Mouse (Mus musculus) brown adipose tissue, adult 24 weeks (tissue): ENCODE data around the gene Sash1. TPM values are rescaled to one million over a fixed set of nuclear protein-coding genes. Genes with fewer than 3 reads are reported as not detected.

Source experiments
- H3K27ac ChIP-seq: fragments of 200-500 bp; replicated peaks from 2 replicates; pipeline ENCODE4 v1.5.1; 2012; ENCODE audit warnings: low read depth, mild to moderate bottlenecking, low read length
- H3K4me1 ChIP-seq: fragments of 200-500 bp; 2 replicates; pipeline ENCODE4 v1.6.1; 2012; ENCODE audit warnings: low read length, mixed read lengths; ENCODE audit not compliant: control insufficient read depth, insufficient read depth, insufficient read length
- H3K4me3 ChIP-seq: fragments of 200-500 bp; 2 replicates; pipeline ENCODE4 v1.5.1; 2012; ENCODE audit warnings: low read depth, mild to moderate bottlenecking, low read length, moderate library complexity; ENCODE audit not compliant: insufficient read depth
- polyA plus RNA-seq: library from polyadenylated mRNA; stranded (reverse); fragments of >200 nt; gene quantifications from 2 replicates; pipeline ENCODE4 v1.2.4, GENCODE M21; 2012; ENCODE audit not compliant: missing spikeins, insufficient read depth, insufficient read length

The Sash1 gene
- 14.1 and 18.2 TPM in 2 replicates for polyA plus RNA-seq

DNA sequence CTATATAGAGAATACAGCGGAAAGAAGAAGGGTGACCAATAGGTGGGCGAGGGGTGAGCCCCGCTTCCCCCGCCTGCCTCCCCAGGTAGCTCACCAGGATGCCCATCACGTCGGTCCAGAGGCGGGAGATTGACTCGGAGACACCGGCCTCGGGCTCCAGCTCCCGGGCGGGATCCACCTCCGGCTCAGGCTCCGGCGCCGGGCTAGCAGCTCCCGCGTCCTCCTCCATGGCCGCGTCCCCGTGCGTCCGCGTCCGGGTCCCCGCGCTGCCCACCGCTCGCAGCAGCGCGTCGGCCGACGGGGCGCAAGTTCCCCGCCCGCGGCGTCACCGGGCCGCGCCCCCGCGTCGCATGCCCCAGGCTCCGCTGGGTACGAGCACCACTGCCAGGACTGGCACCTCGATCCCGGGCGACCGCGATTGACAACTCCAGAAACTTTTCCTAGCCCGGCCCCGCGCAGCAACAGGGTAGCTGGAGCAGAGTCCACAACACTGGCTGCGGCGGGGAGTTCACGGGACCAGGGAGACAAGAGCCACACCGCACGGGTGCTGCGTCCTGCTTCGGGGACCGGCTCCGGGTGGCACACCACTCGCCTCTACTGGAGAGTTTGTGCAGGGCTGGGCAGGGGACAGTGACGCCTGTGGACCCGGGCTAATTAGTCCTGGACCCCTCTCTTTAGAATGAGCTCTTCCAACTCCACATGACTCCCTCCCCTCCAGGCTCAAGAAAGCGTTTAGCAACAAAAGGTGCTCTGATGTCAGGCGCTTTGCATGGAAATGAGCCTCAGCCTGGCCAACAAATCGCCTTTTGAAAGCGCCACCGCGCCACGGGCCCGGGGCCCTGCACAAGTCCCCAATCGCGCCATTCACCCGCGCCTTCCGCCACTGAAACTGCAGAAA is at the start of gene Sash1:
Gene Sash1 (minus strand): TSS at position 441 of the 898 bp plus-strand sequence.
- H3K4me1 ChIP-seq = peaks cover 10% of the 10 kb centered on the region

DNA sequence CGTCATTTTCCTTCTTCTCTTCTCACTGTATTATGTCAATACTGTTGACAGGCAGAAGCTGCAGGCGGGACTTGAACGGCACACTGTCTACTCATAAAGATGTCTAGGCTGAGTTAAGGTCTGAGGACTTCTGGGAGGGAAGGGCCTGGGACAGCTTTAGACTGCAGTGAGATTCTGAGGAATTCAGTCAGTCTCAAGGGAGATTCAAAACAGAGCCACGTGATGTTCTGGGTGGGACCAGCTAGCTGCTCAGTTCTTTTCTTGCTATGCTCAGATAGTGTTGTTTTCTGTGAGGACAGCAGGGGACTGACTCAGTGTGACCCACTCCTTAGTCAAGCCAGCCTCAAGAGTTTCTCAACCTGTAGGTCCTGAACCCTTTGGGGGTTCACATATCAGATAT is 49.7 kb upstream of the Sash1 start:
- Histone ChIP-seq H3K27ac (no peak overlapping the region), H3K4me1 (no peaks in the 10 kb centered on the region), H3K4me3 (no peak overlapping the region)

More for the DNA sequence above, at the start of gene Sash1:
- Histone ChIP-seq H3K4me3 (peak within 1 kb of the TSS; percentile 89), H3K27ac (peak within 1 kb of the TSS; percentile 94)

DNA sequence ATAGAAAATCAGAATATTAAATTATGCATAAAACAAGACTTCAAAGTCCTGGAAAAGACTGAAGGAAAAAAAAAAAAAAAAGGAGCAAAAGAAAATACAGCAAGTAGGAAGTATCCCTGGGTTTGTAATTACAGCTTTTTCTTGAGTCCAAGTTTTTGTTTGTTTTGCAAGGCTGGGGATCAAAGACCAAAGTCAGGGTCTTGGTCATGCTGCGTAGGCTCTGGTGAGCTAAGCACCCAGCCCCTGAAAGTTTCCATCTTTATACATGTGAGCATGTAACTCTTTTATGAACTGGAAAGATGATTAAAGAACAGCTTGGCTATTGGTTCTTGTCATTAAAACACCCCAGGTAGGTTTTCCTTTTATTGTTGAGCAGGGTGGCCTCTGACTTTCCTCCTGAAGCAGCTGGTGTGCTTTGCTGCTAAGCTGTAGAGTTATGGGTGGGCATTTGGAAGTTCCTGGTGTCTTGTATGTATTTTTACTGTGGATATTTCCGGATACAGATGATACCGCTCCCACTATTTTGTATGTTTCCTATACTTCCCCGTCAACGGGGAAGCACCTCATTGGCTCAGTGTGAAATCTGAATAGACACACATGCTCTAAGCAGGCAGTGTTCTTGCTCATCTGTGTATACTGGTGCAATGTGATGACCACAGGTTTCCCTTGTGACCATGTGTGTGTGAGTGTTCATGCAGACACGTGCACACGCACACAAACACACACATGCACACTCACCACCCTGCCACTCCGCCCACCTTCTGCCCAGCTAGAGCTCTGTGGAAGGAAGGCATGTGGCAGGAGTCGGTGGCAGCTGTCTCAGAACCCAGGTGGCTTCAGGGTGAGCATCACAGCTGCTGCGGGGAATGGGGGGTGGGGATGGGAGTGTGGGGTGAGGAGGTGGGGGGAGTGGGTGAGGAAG is 47.8 kb upstream of the Sash1 start:
- Histone ChIP-seq H3K27ac (no peak overlapping the region), H3K4me3 (no peak overlapping the region), H3K4me1 (no peaks in the 10 kb centered on the region)

DNA sequence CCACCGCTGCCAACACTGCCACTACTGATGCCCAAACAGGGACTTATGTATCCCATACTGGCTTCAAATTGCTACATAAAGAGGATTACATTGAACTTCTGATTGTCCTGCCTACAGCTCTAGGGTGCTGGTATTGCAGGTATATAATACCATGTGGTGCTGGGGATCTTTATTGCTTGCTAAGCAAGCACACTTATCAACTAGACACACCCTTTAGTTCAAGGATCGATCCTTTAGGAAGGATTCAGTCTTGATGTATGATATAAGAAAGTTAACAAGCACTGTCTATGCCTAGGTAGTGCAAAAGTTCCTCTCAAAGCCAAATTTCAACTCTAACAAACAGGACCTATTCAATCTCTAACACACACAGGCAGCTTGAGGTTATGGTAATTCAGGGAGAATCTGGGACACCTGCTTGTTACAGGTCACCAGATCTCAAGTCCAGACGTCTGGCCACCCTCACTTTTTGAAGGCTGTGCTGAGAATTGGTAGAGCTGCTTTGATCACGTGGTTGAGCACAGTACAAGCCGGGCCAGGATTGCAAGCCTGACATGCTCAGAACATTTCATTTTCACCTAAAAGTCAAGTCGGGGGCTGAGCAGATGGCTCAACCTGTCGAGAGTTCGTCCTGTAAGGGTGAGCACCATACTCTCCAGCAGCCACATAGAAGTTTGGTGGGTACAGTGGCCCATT is 45.8 kb upstream of the Sash1 start:
- no peak overlapping the region for H3K4me3 ChIP-seq
- no peak overlapping the region for H3K27ac ChIP-seq
- H3K4me1 ChIP-seq = no peaks in the 10 kb centered on the region

DNA sequence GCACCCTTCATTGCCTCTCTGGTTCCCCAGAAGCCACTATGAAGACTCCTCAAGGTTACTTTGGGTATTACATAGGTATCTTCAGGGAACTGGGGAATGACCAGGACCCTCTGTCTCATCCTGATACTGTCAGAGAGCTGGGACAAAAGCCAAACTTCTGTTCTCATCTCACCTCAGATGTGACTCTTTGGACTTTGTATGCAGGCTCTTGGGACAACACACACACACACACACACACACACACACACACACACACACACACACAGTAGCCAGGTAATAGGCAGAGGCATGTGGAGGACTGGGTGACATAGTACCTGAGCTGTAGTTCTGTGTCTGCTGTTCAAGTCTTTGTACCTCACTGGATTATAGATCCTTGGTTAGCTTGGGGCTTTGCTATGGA is 44.8 kb upstream of the Sash1 start:
- no peak overlapping the region for H3K4me3 ChIP-seq
- H3K27ac ChIP-seq = no peak overlapping the region
- no peaks in the 10 kb centered on the region for H3K4me1 ChIP-seq

DNA sequence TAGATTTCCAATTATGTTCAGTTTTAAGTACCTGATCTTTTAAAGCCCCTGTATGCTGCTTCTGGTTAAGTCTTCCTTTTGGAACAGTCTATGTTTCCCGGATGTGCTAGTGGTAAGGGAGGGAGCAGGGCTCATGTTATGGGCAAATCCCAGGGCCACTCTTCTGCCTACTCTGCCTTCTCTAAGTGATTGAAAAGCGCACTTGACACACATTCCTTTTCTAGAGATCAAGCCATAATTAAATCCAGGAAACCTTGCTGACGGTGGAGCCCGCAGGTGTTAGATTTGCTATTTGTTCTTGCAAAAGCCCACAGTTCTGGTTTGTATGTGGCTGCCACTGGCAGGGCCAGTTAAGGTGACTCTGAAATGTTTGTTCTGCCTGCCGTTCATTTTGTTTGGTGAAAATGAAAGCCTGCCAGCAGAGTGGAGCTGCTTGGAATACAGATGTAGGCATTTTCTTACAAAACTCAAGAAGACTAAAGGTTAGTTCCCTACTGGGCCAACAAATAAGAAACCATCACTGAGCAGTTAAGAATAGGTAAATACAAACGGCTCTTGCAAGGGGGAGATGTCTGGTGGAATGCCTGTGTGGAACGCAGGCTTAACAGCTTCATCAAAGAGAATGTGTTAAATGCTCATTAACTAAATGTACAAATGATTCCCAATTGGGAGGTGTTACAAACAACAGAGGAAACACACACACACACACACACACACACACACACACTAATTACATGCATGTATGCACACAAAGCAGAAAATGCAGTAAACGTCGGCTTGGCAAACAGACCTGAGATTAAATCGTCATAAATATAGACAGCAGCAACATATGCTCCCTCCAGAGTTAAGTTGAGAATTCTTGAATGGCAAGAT is 43.1 kb upstream of the Sash1 start:
- Histone ChIP-seq H3K4me1 (no peaks in the 10 kb centered on the region), H3K27ac (no peak overlapping the region), H3K4me3 (no peak overlapping the region)

DNA sequence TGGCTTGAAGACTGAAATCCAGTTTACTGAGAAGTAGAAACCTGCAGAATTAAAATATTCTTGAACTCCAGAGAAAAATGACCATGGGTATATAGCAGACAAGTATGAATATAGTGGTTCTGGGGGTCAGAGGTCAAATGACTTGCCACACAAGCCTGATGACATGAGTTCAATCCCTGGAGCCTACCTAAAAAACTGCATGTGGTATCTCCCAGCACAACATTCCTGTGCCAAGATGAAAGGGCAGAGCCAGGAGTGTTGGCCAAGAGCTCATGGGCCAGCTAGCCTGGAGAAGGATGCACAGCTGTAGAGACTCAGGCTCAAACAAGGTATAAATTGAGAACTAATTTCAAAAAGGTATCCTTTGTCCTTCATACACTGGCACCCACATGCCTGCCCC is 42.4 kb upstream of the Sash1 start:
- Histone ChIP-seq H3K4me1 (no peaks in the 10 kb centered on the region), H3K27ac (no peak overlapping the region), H3K4me3 (no peak overlapping the region)

DNA sequence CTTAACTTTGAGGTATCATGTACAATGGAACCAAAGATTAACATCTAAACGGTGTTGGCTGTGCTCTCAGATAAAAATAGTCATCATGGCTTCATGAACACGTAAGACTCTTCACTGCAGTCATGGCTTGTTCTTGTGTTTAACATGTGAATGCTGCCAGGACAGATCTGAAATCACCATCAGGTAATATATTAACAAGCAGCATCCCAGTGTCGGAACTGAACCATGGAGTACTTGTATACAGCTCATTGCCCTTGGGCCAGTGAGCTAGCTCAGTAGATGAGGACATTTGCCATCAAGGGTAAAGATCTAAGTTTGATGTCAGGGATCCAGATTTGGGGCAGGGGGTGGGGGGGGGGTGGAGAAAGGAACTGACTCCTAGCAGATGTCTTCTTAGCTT is 41.0 kb upstream of the Sash1 start:
- Histone ChIP-seq H3K27ac (no peak overlapping the region), H3K4me1 (no peaks in the 10 kb centered on the region), H3K4me3 (no peak overlapping the region)

DNA sequence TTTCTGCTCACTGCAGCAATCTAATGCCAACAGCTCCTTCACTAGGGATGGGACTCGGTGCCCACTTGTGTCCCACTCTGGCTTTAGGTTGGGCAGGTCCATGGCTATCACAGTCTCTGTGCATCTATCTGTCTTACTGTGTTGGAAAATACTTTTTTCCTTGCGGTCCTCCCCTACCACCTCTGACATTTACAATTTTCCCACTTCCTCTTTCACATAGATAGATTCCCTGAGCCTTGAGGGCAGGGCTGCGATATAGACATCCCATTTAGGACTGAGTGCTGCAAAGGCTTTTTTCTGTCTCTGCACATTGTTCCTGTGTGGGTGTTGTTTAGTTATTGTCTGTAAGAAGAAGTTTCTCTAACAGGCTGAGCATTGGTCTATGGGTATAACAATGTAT is 40.4 kb upstream of the Sash1 start:
- no peak overlapping the region for H3K27ac ChIP-seq
- no peak overlapping the region for H3K4me3 ChIP-seq
- H3K4me1 ChIP-seq = no peaks in the 10 kb centered on the region

DNA sequence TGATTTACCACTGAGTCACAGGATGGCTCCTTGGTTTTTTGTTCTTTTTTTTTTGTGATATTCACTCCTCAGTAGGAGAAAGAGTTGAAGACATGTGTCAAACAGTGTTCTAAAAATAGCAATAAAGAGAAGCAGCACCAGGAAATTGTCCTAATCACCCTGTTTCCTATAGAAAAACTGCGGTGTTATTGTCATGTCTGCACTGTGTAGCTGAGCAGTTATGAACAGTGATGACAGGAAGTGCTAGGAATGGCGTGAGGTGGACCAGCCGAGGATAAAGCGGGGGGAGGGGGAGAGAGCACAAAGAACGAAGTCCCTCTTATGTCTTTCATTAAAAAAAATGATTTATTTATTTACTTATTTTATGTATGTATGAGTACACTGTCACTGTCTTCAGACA is 39.4 kb upstream of the Sash1 start:
- Histone ChIP-seq H3K4me3 (no peak overlapping the region), H3K4me1 (no peaks in the 10 kb centered on the region), H3K27ac (no peak overlapping the region)

DNA sequence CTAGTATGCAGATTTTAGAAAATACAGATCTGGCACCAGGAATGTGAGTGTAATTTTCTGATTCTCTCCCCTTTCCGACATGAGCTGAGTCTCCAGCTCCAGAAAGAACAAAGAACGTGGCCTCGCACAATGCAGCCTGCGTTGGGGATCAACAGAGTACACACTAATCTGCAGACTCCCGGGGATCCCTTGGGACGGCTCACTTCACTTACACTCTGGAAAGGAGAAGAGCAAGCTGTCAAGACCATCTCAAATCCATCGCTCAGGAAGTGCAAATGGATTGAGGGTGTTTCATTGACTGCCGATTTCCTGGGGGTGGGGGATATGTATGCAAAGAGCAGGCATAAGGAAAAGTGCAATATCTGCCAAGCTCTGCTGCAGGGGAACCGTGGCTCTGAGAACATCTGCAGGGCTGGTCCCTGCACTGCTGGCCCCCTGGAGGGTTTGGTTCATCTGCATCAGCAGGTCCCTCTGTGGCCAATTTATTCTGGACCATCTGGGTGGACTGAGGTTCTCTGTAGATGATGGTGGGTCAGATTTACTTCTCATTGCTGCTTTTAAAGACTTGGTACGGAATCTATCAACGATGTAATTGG is 35.3 kb upstream of the Sash1 start:
- H3K27ac ChIP-seq = no peak overlapping the region
- no peaks in the 10 kb centered on the region for H3K4me1 ChIP-seq
- H3K4me3 ChIP-seq = no peak overlapping the region

DNA sequence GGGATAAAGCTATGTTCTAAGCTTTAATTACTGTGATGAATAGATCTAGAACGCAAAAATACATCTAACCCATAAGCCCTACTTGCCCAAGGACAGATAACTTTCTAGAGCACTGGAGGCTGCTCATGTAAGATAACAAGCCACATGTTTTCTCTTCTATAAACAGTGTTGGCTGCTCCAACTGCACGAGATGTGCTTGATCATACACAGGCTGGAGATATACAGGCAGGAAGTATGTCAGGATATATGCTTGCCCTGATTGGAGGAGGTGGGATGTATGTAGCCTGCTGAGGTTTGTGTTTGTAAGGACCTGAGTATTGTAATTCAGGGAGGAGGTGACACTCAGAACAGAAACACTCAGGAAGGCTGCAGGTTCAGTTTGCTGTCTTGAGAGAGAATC is 31.9 kb upstream of the Sash1 start:
- Histone ChIP-seq H3K27ac (0 out of 2 replicates have a peak overlapping the region, but pooled peaks have one; percentile 20), H3K4me1 (no peaks in the 10 kb centered on the region), H3K4me3 (no peak overlapping the region)

DNA sequence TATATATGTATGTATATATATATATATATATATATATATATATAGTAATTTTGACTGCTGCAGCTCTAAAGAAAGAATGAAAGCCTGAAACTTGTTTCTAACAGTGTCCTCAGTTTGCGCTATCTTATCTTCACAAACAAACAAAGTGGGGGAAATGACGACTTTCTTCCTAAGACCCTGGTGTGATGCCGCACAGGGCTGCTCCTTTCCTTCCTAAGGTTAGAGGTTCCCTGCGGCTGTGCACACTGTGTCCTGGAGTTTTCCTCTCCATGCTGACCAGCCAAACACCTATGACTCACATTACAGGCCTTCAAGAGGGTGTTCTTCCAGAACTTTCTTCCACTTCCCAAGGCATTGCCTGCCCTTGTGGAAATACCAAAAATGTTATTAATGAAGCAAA is 31.5 kb upstream of the Sash1 start:
- Histone ChIP-seq H3K4me3 (no peak overlapping the region), H3K27ac (no peak overlapping the region), H3K4me1 (no peaks in the 10 kb centered on the region)

DNA sequence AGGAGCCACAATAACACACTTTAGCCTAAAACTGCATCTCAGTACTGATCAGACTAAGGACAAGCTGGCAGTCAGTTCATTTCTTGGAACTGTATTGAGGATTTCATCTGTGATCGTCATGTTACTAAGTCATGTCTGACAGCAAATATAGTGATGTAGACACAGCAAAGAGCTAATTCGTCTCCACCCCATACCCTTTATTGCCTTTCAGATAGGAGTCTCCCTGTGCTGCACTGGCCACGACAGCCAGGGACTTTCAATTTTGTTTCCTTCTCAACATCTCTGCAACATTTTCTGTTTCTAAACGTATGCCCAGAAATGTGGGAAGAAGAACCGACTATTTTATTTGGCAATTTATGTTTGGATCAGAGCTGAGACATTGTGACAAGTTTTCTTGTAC is 29.9 kb upstream of the Sash1 start:
- H3K4me1 ChIP-seq = 0 out of 2 replicates have a peak, but pooled peaks cover under 1% of the 10 kb centered on the region
- H3K27ac ChIP-seq = no peak overlapping the region
- no peak overlapping the region for H3K4me3 ChIP-seq
